Mouse (Mus musculus): ENCODE measurements around the gene Rasa1.

GRCm38 (mm10) chr13:85238760-85239159 lies 50.2 kb downstream of the Rasa1 start:
- no peak for TF ChIP-seq EP300 (IDR thresholded peaks at IDR 0.05; ENCODE audit: low read length)
- no peak for TF ChIP-seq MAX (IDR thresholded peaks at IDR 0.05; ENCODE audit: low read length)
- no peak for TF ChIP-seq MYC (IDR thresholded peaks at IDR 0.05; ENCODE audit: low read depth, low read length)
- no peak for TF ChIP-seq KAT2A (IDR thresholded peaks at IDR 0.05; ENCODE audit: insufficient replicate concordance, low read length)
